ENCODE assay signal across 8 mouse cellular contexts in the genomic region with DNA sequence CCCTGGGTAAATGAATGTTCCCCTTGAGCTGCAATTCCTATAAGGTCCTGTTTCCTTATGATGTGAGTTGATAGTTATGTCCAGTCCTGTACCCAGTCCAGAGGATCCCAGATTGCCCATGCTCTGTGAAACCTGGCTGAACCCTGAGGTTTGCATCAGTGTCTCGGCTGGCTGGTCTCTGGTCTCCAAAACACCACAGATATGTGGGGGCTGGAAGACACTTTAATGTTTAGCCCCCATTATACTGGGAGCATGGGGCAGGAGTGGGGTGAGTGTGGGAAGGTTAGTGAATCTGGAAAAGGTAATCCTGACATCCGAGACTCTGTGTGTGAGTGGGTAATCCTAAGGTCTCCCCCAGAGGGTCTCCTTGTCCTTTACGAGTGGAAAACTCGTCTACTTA. TPM values are rescaled to one million over a fixed set of nuclear protein-coding genes. Genes with fewer than 3 reads are reported as not detected.
A peak's percentile ranks its signal among the peaks of the same experiment; 100 is the strongest.
DNase-seq lines count a peak whose midpoint lies in the region; ATAC-seq and TF ChIP-seq lines count a peak whose summit lies in the region.

No protein-coding gene starts in this region.

- intact Hi-C loops in left cerebral cortex, adult 2 months (cut with DNase I), result no loop called here

- H3K9ac ChIP-seq in embryonic facial prominence, embryonic 13.5 days, result no peak overlapping the region
- H3K9ac ChIP-seq in intestine, embryonic 15.5 days, result 0 out of 2 replicates have a peak overlapping the region, but pooled peaks have one; percentile 29

- no peak for DNase-seq in left cerebral cortex, adult 2 months (ENCODE audit: extremely low spot score in 1 of 2, low spot score in 2 of 2)
- DNase-seq in left cerebral cortex, adult 8-10 months (ENCODE audit: low spot score in 2 of 2), result no peak
- no peak for DNase-seq in right cerebral cortex, postnatal 25 days
- DNase-seq in thymus, adult 18-20 months, result no peak

- 49% methylated on average over 4 of the region's 4 CpGs for WGBS in embryonic facial prominence, embryonic 13.5 days
- 62% methylated on average over 4 of the region's 4 CpGs for WGBS in intestine, embryonic 15.5 days

- H3K4me3 ChIP-seq in left cerebral cortex, adult 2 months, result no peak overlapping the region; the same call in 1 of the 2 replicates
- peak overlapping the region; percentile 93; the same call in 1 of the 2 replicates for H3K4me3 ChIP-seq in embryonic facial prominence, embryonic 13.5 days
- no peak overlapping the region for H3K4me3 ChIP-seq in intestine, embryonic 15.5 days (replicated peaks)
- peak overlapping the region; percentile 92 for H3K4me3 ChIP-seq in myocyte

- peak overlapping the region; percentile 76; the same call in 1 of the 2 replicates for H3K4me2 ChIP-seq in embryonic facial prominence, embryonic 13.5 days
- no peak overlapping the region for H3K4me2 ChIP-seq in intestine, embryonic 15.5 days (replicated peaks)
- H3K4me2 ChIP-seq in myocyte (ENCODE audit: low read depth), result peak overlapping the region; percentile 78

- TF ChIP-seq POLR2A in myocyte (IDR thresholded peaks at IDR 0.05; ENCODE audit: insufficient read length, low read depth), result no peak

- no peak overlapping the region for H3ac ChIP-seq in myocyte (ENCODE audit: control insufficient read depth, insufficient read length)

- H3K36me3 ChIP-seq in embryonic facial prominence, embryonic 13.5 days, result peaks cover 26% of the 10 kb centered on the region
- H3K36me3 ChIP-seq in intestine, embryonic 15.5 days, result peaks cover 13% of the 10 kb centered on the region; the same call in 1 of the 2 replicates
- H3K36me3 ChIP-seq in myocyte (ENCODE audit: control insufficient read depth, insufficient read depth), result peaks cover 24% of the 10 kb centered on the region

- ATAC-seq in embryonic facial prominence, embryonic 13.5 days (ENCODE audit: insufficient number of reproducible peaks, insufficient read depth, low FRiP score, low TSS enrichment, low read depth), result no peak
- no peak for ATAC-seq in intestine, embryonic 15.5 days
- no peak for ATAC-seq in cerebellum, adult (ENCODE audit: insufficient number of reproducible peaks, low FRiP score, low TSS enrichment)

- no peaks in the 10 kb centered on the region for H3K9me3 ChIP-seq in embryonic facial prominence, embryonic 13.5 days
- no peaks in the 10 kb centered on the region for H3K9me3 ChIP-seq in intestine, embryonic 15.5 days

- peak overlapping the region; percentile 87 for H3K27ac ChIP-seq in left cerebral cortex, adult 2 months
- H3K27ac ChIP-seq in embryonic facial prominence, embryonic 13.5 days, result peak overlapping the region; percentile 85
- H3K27ac ChIP-seq in intestine, embryonic 15.5 days, result peak overlapping the region; percentile 79

- H3K4me1 ChIP-seq in embryonic facial prominence, embryonic 13.5 days, result peaks cover 18% of the 10 kb centered on the region
- H3K4me1 ChIP-seq in intestine, embryonic 15.5 days (replicated peaks), result 0 out of 2 replicates have a peak, but pooled peaks cover 13% of the 10 kb centered on the region

- H3K79me2 ChIP-seq in myocyte (ENCODE audit: control insufficient read depth, insufficient read depth), result peaks cover 34% of the 10 kb centered on the region

- no peaks in the 10 kb centered on the region for H3K27me3 ChIP-seq in embryonic facial prominence, embryonic 13.5 days
- H3K27me3 ChIP-seq in intestine, embryonic 15.5 days (replicated peaks), result no peaks in the 10 kb centered on the region
- no peaks in the 10 kb centered on the region for H3K27me3 ChIP-seq in myocyte (ENCODE audit: control insufficient read depth, insufficient read depth, insufficient read length)

- TF ChIP-seq CTCF in left cerebral cortex, adult 2 months (IDR thresholded peaks at IDR 0.05), result no peak

TF ChIP-seq in myocyte, 11 proteins besides CTCF, POLR2A, EP300 and RAD21:
- no peak for TF ChIP-seq MAX (IDR thresholded peaks at IDR 0.05; ENCODE audit: low read depth)
- TF ChIP-seq E2F4 (IDR thresholded peaks at IDR 0.05; ENCODE audit: insufficient read depth), result no peak
- TF ChIP-seq SRF (IDR thresholded peaks at IDR 0.05; ENCODE audit: control insufficient read depth, insufficient read length, low read depth), result no peak

RNA-seq across cellular contexts. Expression of gene Mief1, which starts 0.8 kb away (rescaled TPM):
- total RNA-seq in left cerebral cortex, adult 2 months (2021), result 10 to 100 TPM; 32.3 to 33.9 TPM
- 10 to 100 TPM; 30.2 to 33.7 (median 30.9) TPM for total RNA-seq in left cerebral cortex, adult 8-10 months (2022)
- 31.5 and 34.4 TPM in 2 replicates for polyA plus RNA-seq in embryonic facial prominence, embryonic 13.5 days (2015; fragmentation: Nextera tagmentation; extraction: Ambion mirVana)
- polyA plus RNA-seq in intestine, embryonic 15.5 days (2015; fragmentation: Nextera tagmentation; extraction: Ambion mirVana), result 29.7 and 33.1 TPM in 2 replicates
- 24.3 TPM for polyA plus RNA-seq in myocyte (2012; fragmentation: generic; extraction: Trizol)

RNA-seq across cellular contexts. Expression of gene AC140267.1, which starts 2.6 kb away (rescaled TPM):
- total RNA-seq in left cerebral cortex, adult 2 months (2021), result 10 to 100 TPM; 20.0 to 28.1 TPM
- 10 to 100 TPM in 2 of 4 experiments, 1 to 10 TPM in 2; 6.0 to 10.8 (median 9.5) TPM for total RNA-seq in left cerebral cortex, adult 8-10 months (2022)
- polyA plus RNA-seq in embryonic facial prominence, embryonic 13.5 days (2015; fragmentation: Nextera tagmentation; extraction: Ambion mirVana), result not detected in 2 replicates
- not detected in 2 replicates for polyA plus RNA-seq in intestine, embryonic 15.5 days (2015; fragmentation: Nextera tagmentation; extraction: Ambion mirVana)
- not detected for polyA plus RNA-seq in myocyte (2012; fragmentation: generic; extraction: Trizol)

RNA-seq across cellular contexts. Expression of gene Atf4, which starts 21.9 kb away (rescaled TPM):
- 100 to 1,000 TPM; 119 to 120 TPM for total RNA-seq in left cerebral cortex, adult 2 months (2021)
- total RNA-seq in left cerebral cortex, adult 8-10 months (2022), result 100 to 1,000 TPM in 3 of 4 experiments, 10 to 100 TPM in 1; 98.1 to 118 (median 107) TPM
- polyA plus RNA-seq in embryonic facial prominence, embryonic 13.5 days (2015; fragmentation: Nextera tagmentation; extraction: Ambion mirVana), result 115 and 123 TPM in 2 replicates
- 138 and 143 TPM in 2 replicates for polyA plus RNA-seq in intestine, embryonic 15.5 days (2015; fragmentation: Nextera tagmentation; extraction: Ambion mirVana)
- polyA plus RNA-seq in myocyte (2012; fragmentation: generic; extraction: Trizol), result 1,038 TPM

RNA-seq across cellular contexts. Expression of gene Rps19bp1, which starts 31.1 kb away (rescaled TPM):
- 10 to 100 TPM; 38.3 to 42.0 TPM for total RNA-seq in left cerebral cortex, adult 2 months (2021)
- 10 to 100 TPM; 32.5 to 39.3 (median 38.4) TPM for total RNA-seq in left cerebral cortex, adult 8-10 months (2022)
- polyA plus RNA-seq in embryonic facial prominence, embryonic 13.5 days (2015; fragmentation: Nextera tagmentation; extraction: Ambion mirVana), result 67.0 and 67.3 TPM in 2 replicates
- 55.4 and 56.0 TPM in 2 replicates for polyA plus RNA-seq in intestine, embryonic 15.5 days (2015; fragmentation: Nextera tagmentation; extraction: Ambion mirVana)
- 144 TPM for polyA plus RNA-seq in myocyte (2012; fragmentation: generic; extraction: Trizol)

RNA-seq across cellular contexts. Expression of gene Cacna1i, which starts 54.0 kb away (rescaled TPM):
- 10 to 100 TPM; 72.7 to 75.9 TPM for total RNA-seq in left cerebral cortex, adult 2 months (2021)
- 10 to 100 TPM; 64.3 to 80.9 (median 66.4) TPM for total RNA-seq in left cerebral cortex, adult 8-10 months (2022)
- not detected in 2 replicates for polyA plus RNA-seq in embryonic facial prominence, embryonic 13.5 days (2015; fragmentation: Nextera tagmentation; extraction: Ambion mirVana)
- polyA plus RNA-seq in intestine, embryonic 15.5 days (2015; fragmentation: Nextera tagmentation; extraction: Ambion mirVana), result not detected in 2 replicates
- 0.04 TPM for polyA plus RNA-seq in myocyte (2012; fragmentation: generic; extraction: Trizol)

Comparison
In these comparisons a context has a peak if more than half of its experiments do, and no peak if none do; other contexts are left out.
1. H3K4me3 ChIP-seq: peak in embryonic facial prominence, embryonic 13.5 days (single experiment) and myocyte (single experiment); none in left cerebral cortex, adult 2 months (single experiment) and intestine, embryonic 15.5 days (single experiment).
2. Peak in every context shown above with its lines, with median percentiles within 50 percentile points of each other: H3K27ac ChIP-seq.